Mouse (Mus musculus): Measurements from ENCODE around the gene Gga3.
"Not testable (repeated sequence)": the region's sequence is repeated elsewhere in the genome, so short reads cannot be mapped to it uniquely, and the experiment has no call there.

The Gga3 gene

DNA sequence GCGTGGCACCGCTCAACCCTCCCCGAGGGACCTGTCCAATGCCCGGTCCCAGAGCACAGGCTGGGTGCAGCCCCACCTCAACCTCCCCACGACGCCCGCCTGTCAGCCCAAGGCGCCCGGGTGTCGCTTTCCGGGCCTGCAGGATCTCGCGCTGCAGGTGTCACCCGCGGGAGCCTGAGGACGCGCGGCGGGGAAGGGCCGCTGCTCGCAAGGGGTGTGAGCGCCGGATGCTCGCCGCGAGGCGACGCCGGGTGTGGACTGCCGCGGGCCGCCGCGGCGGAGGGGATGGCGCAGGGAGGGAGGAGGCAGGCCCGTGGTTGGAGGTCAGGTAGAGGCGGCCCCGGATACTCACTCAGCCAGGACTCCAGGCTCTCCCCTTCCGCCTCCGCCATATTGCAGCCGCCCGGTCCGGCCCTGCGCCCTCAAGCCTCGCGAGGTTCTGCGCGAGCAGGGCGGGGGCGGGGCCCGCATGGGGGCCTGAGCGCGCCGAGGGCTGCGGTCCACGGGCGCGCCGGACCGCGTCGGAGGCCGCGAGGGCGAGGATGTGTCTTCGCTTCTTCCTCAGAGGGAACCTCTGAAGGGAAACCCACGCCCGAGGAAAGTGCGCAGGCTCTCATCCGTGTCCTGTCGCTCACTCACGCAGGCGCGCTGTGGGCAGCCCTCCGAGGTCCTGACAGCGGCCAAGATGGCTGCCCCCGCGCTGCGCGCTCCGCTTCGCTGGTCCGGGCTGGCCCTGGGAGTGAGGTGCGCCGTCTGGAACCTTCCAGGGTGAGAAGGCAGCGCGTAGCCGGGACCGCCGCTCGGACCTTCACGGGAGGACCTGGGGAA, at the start of gene Gga3, which contains the start of gene Mrps7:
Gga3 (minus strand) TSS at position 576 of the 828 bp plus-strand sequence.
Mrps7 (plus strand) TSS at position 450 of the 828 bp plus-strand sequence.
- peak; percentile 85 for DNase-seq (ENCODE audit: low spot score)

DNA sequence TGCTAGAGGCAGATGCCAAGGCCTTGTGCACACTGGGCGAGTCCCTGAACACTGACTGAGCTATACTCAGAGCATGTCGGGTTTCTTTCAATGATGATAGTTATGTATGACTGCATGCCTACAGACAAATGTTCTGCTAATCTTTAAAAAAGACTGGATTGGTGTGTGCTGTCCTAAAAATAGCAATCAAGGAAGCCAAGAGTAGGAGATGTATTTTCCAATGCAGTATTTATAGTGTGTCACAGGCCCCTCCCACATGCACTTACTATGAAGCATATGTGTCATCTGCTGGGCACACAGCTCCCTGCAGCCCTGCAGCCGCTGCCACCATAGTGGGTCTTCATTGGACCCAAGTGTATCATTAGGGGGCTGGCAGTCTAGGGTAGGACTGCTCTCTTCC, 49.3 kb upstream of the Gga3 start:
- DNase-seq (ENCODE audit: low spot score), result no peak

DNA sequence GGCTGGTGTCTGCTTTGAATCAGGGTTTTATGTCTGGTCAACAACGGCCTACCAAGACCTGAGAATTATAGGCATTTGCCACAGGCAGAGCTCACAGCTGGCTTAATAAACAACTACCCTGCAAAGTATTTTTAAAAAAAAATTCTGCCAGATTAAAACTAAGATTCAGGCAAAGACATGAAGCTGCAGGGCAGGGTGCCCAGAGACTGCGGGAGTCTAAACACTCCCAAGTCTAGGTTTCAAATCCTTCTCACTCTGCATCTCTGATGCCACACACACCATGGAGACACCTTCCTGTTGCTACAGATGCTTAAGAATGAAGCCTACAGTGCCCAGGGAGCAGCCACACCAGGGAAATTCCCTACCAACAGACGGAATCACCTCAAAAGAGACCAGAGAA, 47.8 kb upstream of the Gga3 start:
- DNase-seq (ENCODE audit: low spot score), result no peak

DNA sequence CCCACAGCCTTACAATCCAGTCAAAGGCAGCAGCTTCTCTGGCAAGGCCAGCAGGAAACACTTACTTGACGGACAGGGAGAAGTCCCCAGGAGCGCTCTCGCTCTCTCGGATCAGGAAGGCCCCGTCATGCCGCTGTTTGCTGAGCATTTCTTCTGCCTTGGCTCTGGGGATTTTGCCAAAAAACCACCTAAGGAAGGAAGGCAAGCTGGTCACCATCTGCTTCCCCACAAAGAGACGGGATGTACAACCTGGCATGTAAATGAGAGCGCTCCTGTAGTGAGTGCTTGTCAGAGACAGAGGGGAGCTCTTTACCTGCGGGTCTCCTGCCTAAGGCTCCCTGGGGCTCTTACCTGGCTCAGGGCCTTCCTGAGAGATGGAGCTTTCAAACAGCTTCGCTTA, 45.9 kb upstream of the Gga3 start:
- DNase-seq (ENCODE audit: low spot score), result no peak

DNA sequence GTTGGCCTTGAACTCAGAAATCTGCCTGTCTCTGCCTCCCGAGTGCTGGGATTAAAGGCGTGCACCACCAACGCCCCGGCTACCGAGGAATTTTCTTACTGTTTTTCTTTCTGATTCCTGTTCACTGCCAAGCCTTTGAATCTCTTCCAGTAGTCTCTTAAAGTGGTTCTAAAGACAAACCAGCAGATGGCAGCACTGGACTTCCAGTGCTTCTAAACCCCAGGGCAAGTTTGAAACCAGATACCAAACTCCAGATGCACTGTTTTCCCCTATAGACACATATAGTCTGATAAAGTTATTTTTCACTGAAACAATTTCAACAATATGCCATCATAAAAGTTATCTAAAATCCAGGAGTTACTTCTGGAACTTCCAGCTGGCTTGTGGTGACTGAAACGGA, 43.6 kb upstream of the Gga3 start:
- DNase-seq (ENCODE audit: low spot score), result no peak

DNA sequence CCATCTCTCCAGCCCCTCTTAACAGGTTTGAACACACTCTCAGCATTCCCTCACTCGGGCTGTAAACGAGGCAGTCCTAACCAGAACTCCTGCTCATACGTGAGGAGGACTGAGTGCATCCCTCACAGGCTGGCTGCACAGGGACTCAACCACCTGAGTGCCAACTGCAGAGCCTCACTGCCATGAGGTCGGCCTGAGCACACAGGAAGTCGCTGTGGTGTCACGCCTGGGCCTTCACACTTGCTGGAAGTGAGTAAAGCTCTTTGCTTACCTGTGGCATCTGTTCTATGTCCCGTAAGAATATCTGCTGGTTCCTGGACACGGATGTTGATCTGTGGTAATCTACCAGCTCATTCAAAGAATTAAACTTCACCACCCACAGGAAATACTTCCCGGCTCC, 42.6 kb upstream of the Gga3 start:
- no peak for DNase-seq (ENCODE audit: low spot score)

DNA sequence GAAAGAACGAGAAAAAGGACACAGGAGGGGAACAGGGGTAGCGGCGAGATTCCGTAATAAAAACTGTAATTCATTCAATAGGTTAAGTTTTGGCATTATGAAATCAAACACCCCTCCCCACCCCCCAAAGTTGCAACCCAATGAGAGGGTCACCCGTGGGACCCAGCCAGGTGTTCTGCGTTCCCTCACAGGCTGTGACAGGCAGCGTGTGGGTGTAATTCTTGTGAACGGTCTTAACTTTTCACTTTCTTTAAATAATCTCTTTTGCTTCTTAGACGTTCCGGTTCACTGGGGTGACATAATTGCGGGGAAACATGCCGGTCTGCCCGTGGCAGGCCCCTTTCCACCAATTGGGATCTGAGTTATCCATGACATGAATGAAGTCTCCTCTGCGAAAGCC, 41.6 kb upstream of the Gga3 start:
- not testable (repeated sequence) for DNase-seq (ENCODE audit: low spot score)

DNA sequence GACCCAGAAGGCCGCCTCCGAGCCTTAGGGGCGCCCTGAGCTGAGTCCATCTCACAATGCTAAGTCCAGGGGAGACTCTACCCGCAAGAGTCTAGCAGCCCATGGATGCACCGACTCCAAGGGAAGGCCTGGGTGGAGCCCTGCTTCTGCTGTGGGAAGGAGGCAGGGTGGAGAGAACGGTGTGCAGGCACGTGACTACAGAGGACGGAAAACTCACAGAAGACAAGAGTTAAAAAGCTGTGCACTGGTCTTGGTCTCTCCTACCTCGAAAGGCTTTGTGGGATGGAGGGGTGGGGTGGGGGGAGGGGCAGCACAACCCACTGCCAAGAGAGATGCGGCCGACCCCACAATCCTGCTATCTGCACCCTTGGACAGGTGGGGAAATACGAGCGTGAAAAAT, 40.5 kb upstream of the Gga3 start:
- no peak for DNase-seq (ENCODE audit: low spot score)

DNA sequence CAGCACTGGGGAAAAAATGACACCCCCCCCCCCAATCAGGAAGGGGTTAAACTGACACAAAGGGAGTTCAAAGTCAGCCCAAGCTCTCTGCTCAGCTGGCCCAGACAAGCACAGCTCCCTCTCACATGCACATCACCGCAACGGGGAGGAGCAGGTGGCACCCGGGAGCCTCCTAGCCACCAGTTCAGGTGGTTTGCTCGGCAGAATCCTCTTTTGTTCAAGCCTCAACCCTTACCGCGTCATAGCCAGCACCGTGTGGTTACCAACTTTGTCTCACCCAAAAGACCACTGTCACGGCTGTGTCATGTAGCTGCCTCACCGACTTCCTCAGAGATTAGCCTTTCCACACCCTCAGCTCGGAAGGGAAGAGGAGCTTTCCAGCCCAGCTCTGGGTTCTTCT, 39.4 kb upstream of the Gga3 start:
- DNase-seq (ENCODE audit: low spot score), result no peak

DNA sequence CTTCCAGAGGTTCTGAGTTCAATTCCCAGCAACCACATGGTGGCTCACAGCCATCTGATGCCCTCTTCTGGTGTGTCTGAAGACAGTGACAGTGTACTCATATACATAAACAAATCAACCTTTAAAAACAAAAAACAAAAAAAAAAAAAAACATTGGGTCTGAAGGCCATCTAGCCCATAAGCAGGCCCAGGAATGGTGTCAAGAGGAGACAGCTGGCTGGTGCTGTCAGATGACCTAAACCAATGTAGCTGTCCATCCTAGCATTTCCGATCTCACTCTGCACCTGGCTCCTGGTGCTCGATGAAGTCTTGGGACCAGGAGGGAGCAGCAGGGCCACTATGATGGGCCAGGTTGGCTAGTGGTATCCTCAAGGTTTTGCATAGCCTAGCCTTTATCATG, 38.9 kb upstream of the Gga3 start:
- no peak for DNase-seq (ENCODE audit: low spot score)

DNA sequence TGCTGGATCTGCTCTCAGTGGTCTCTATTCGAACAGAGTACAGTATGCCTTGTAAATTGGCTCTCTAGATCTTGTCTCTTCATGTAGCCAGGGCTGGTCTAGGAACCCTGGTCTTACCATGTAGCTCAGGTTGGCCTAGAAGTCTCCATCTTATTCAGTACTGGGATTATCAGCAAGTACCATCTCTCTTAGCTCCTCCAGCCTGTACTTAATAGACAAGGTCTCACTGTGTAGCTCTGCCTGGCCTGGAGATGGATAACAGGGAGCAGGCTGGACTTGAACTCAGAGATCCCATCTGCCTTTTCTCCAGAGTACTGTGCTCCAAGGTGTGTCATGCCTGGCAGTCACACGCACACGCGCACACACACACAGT, 37.8 kb upstream of the Gga3 start:
- no peak for DNase-seq (ENCODE audit: low spot score)

DNA sequence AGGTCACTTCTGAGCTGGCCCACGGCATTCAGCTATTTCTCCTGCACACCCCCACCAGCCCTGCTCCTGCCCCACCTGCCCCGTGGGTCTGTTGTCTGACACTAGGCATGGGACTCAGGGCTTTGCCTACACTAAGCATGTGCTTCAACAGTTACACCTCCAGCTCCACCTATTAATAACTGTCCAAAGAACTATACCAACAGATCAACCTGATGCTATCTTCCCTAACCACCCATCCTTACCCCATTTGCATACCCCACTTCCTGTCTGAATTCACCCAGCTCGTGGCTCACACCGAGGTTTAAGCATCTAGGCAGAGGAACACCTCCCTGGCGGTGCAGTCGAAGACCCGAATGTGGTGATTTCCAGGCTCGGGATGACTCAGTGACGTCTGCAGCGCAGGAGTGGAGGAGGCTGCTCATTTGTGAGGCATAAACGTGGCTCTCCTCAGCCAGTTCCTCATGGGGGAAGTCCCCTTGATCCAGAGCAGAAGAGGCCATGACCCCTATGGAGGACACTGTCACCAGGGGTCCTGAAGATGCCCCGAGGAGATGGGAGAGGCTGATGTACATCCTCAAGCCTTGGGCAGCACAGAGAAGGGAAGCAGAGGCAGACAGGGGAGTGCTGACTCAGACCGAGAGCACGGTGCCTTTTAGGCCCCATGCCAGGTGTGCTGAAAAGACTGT, 37.3 kb upstream of the Gga3 start:
- no peak for DNase-seq (ENCODE audit: low spot score)

DNA sequence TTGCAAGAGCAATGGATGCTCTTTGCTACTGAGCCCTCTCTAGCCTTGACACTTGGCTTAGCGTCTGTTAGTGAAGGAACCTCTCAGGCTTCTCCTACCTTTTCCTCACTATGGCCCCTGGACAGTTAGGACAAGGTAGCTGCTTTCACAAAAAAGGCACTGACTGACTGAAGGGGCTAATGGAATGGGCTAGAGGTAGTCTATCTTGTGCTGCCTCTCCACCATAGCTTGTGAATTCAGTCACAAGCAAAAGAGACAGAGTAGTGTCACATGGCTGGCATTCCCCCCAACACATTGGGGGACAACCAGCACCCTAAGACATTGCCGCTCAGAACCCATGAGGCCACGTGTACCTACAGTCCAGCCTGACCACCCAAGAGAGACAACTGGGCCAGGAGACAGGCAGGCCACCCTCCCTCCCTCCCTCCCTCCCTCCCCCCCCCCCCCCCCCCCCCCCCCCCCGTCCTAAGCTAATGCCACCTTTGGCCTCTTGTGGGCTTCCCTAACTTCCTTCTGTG, 36.5 kb upstream of the Gga3 start:
- DNase-seq (ENCODE audit: low spot score), result no peak

DNA sequence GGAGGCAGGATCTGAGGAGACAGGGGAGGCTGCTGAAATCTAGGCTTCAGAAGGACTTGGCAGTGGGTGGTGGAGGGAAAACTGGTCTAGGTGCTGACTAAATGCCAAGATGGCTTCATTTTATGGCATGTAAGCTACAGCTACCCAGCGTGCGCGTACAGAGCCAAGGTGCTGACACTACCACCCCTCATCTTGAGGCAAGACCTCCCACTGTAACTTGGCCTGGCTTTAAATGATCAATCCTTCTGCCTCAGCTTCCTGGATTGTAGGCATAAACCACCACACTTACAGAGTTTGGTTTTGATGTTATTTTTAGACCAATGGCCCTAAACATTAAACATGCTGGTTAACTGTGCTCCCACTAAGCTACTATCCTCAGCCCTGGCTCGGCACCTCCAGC, 35.7 kb upstream of the Gga3 start:
- DNase-seq (ENCODE audit: low spot score), result no peak

DNA sequence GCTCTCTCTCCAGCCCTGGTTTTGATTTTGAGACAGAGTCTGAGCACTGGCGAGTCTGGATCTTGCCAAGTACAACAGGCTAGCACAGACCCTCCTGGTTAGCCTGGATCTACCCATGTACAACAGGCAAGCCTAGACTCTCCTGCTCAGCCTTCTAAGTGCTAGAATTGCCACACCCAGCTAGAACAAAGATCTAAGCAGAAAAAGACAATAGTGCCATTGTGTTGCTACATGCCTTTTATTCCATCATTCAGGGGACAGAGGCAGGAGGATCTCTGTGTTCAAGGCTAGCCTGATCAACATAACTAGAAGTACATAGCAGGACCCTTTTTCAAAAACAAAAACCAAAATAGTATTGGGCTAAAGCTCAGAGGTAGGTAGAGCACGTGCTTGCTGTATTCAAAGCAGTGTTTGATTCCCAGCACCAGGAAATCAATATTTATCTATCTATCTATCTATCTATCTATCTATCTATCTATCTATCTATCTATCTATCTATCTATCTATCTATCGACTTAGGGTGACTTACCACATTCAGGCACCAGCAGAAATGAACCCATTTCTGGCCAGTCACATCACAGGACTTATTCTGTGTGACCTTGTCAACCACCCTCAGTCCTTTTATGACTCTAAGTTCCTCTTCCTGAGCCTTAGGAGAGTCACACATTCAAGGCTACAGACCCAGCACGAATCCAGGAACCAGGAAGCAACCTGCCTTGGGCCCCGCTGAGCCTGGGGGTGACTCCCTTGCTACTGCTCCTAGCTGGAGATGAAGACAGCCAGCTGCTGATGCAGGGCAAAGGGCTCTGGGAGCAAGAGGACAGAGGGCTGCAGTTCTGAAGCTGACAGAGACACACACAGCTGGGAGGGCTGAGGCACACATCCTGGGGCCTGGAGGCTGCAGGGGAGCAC, 34.9 kb upstream of the Gga3 start:
- DNase-seq (ENCODE audit: low spot score), result no peak

DNA sequence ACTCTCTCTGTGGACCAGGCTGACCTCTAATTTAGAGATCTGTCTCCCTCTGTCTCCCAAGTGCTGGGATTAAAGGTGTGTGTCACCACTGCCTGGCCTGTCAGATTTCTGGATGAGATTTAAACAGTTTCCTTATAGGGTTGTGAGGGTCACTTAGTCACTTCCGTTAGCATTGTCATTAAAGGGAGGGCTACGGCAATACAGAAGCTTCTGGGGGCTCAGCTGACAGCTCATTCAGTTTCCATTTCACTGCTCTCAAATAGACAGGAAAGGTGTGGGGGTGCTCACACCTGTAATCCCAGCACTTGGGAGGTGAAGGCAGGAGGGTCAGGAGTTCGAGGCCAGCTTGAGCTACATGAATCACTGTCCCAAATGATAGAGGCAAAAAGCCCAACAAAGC, 33.1 kb upstream of the Gga3 start:
- no peak for DNase-seq (ENCODE audit: low spot score)

DNA sequence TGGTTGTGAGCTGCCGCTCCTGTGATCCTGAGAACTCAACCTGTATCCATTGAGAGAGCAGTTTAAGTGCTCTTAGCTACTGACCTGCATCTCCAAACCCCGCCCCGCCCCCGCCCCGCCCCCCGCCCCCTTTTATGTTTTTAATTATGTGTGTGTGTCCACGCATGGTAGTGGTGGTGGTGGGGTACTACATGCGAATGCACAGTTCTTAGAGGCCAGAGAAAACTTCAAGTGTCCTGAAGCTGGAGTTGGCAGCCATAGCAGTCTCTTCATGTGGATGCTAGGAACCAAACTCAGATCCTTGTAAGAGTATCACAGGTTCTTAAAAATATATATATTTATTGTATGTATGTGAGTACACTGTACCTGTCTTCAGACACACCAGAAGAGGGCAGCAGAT, 31.6 kb upstream of the Gga3 start:
- no peak for DNase-seq (ENCODE audit: low spot score)

DNA sequence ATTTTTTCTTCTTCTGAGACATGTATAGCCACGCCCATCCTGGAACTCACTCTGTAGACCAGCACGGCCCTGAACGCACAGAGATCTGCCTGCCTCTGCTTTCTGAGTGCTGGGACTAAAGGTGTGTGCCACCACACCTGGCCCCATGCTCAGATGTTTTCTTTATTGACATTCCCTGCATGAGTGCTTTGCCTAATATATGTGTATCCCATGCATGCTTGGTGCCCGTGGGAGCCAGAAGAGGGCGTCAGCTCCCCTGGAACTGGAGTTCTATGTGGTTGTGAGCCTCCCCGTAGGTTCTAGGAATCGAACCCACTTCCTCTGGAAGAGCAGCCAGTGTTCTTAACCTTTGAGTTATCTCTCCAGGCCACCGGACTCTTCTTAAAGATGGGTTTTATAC, 31.2 kb upstream of the Gga3 start:
- no peak for DNase-seq (ENCODE audit: low spot score)

DNA sequence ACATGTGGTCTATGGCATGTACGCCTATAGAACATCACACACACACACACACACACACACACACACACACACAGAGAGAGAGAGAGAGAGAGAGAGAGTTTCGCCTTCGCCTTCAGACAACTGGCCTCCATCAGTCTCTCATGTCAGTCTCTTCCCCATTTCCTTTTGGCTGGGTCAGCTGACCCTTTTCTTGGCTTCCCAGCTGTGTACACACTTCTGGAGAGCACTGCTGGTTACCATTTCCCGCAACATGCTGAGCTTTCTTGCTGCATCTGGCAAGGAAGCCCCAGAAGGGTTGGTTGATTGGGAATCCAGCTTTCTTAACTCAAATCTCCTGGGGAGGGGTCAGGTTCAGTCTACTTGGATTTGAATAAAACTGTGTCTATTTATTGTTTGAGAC, 30.3 kb upstream of the Gga3 start:
- DNase-seq (ENCODE audit: low spot score), result no peak

DNA sequence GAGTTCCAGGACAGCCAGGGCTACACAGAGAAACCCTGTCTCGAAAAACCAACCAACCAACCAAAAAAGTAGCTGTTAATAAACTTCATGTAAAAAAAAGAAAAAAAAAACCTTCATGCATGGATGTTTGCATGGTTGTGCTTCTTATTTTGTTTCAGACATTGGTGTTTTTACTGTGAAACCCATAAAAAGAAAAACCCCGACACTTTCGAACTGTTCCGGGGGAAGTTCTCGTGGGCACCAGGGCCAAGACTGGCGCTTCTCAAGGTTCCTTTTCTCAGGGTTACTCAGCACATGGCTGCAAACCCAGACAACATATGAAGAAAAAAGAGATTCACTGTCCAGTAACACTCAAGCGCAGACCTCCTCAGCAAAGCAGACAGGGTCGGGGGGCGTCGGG, 29.0 kb upstream of the Gga3 start:
- DNase-seq (ENCODE audit: low spot score), result no peak

DNA sequence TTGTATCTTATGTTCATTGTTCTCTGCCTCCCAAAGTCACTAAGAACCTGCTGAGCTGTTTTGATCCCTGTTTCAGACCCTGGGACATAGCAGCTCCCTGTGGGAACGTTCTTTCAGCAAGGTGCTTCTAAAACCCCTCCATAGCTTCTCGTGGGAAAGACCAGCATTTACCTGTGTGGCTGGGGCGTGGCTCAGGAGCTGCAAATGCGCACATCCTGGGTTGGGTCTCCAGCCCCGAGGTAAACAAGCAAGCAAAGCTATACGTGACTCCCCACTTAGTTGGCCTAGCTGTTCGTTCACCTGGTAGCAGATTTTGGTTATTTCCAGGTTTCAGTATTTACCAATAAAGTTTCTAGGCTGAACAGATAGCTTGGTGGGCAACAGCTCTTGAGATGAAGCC, 28.4 kb upstream of the Gga3 start:
- DNase-seq (ENCODE audit: low spot score), result no peak

DNA sequence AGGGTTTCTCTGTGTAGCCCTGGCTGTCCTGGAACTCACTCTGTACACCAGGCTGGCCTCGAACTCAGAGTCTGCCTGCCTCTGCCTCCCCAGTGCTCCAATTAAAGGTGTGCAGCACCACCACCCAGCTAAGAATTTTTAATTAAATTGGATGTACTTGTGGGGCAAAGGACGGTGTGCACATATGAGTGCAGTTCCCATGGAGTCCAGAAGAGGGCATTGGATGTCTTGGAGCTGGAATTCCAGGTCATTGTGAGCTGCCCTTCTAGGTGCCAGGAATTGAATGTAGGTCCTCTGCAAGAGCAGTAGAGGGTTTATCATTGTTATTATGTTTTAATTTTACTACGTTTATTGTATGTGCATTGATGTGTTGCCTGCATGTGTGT, 27.6 kb upstream of the Gga3 start:
- DNase-seq (ENCODE audit: low spot score), result no peak

Measured in ovary, adult 18-20 months (tissue).